Comparison of ENCODE assay signal across 17 mouse cellular contexts in genomic region chr1:33788072-33788471, GRCm38 (mm10). TPM values are rescaled to one million over a fixed set of nuclear protein-coding genes. Genes with fewer than 3 reads are reported as not detected.
"Had no signal": no experiment of that assay in that cellular context is flagged by ENCODE, and none has a peak within 500 bp of the region (broad histone marks: within the 10 kb centered on the region; RNA-seq: fewer than 3 reads in every experiment).

No protein-coding gene starts in this region.

- H3K9me3 ChIP-seq: liver, embryonic 13.5 days; liver, embryonic 15.5 days; megakaryocyte, embryonic 14.5 days; midbrain, embryonic 12.5 days; midbrain, embryonic 15.5 days; neural tube, embryonic 12.5 days had no signal

- H3K4me2 ChIP-seq: liver, embryonic 11.5 days; liver, embryonic 13.5 days; liver, embryonic 15.5 days; lung, embryonic 14.5 days; midbrain, embryonic 12.5 days; midbrain, embryonic 15.5 days; neural tube, embryonic 12.5 days had no signal

- H3K27me3 ChIP-seq: liver, embryonic 13.5 days; liver, embryonic 15.5 days; megakaryocyte, embryonic 14.5 days; midbrain, embryonic 12.5 days; midbrain, embryonic 15.5 days; neural tube, embryonic 12.5 days had no signal

- H3K4me3 ChIP-seq: liver, embryonic 13.5 days; liver, embryonic 15.5 days; midbrain, embryonic 12.5 days; midbrain, embryonic 15.5 days; neural tube, embryonic 12.5 days had no signal

- H3K36me3 ChIP-seq: midbrain, embryonic 15.5 days had no signal

- H3K4me1 ChIP-seq: liver, embryonic 15.5 days; midbrain, embryonic 12.5 days; midbrain, embryonic 15.5 days; neural tube, embryonic 12.5 days had no signal

- H3K9ac ChIP-seq: liver, embryonic 13.5 days; liver, embryonic 15.5 days; liver, postnatal 0 days; lung, embryonic 14.5 days; midbrain, embryonic 12.5 days; midbrain, embryonic 15.5 days; neural tube, embryonic 12.5 days had no signal

- H3K27ac ChIP-seq: liver, embryonic 13.5 days; liver, embryonic 15.5 days; macrophage; midbrain, embryonic 12.5 days; midbrain, embryonic 15.5 days; neural tube, embryonic 12.5 days had no signal

- DNase-seq: liver, embryonic 13.5 days; liver, postnatal 0 days; right cerebral cortex, postnatal 25 days; right cerebral cortex, postnatal 4 days; spleen, adult 18-20 months; thymus, adult 2 months; thymus, postnatal 25 days; thymus, postnatal 4 days had no signal

- ATAC-seq: liver, postnatal 0 days; midbrain, embryonic 15.5 days had no signal

RNA-seq across cellular contexts. Expression of gene Bag2, which starts 30.5 kb away (rescaled TPM):
- total RNA-seq: neutrophil, adult 5-6 weeks had no signal
